Mouse (Mus musculus) CD4-positive helper T cell, adult 2 months (primary cell): Measurements from ENCODE around the gene Cacfd1.
A peak's percentile ranks its signal among the peaks of the same experiment; 100 is the strongest.

ENCODE experiments used
- DNase-seq: peaks from one replicate; pipeline ENCODE4 v3.0.0-alpha.2; 2012; ENCODE audit warnings: low read depth, missing footprints, low spot score

Cacfd1 gene

GRCm38 (mm10) chr2:27009714-27010244 is at the start of gene Cacfd1:
Cacfd1 (plus strand) TSS chr2:27009926.
- peak; percentile 96 for DNase-seq

- no peak for DNase-seq
Measured at GRCm38 (mm10) chr2:26960756-26961155, 49.0 kb upstream of the Cacfd1 start.

GRCm38 (mm10) chr2:26963923-26964723 is 45.6 kb upstream of the Cacfd1 start, which contains the start of gene Rexo4:
Rexo4 (minus strand) TSS chr2:26964386.
- peak; percentile 95 for DNase-seq

- DNase-seq = no peak
Measured at GRCm38 (mm10) chr2:26964724-26965370, 44.9 kb upstream of the Cacfd1 start.

- no peak for DNase-seq
Measured at GRCm38 (mm10) chr2:26967262-26967661, 42.5 kb upstream of the Cacfd1 start.

- DNase-seq = no peak
Measured at GRCm38 (mm10) chr2:26973116-26973515, 36.6 kb upstream of the Cacfd1 start, which contains the start of gene Adamts13. Adamts13 (plus strand) TSS chr2:26973416.

GRCm38 (mm10) chr2:26973960-26974359 is 35.8 kb upstream of the Cacfd1 start:
- DNase-seq = no peak

GRCm38 (mm10) chr2:26980361-26980760 is 29.4 kb upstream of the Cacfd1 start:
- DNase-seq = no peak

- no peak for DNase-seq
Measured at GRCm38 (mm10) chr2:26984179-26984578, 25.5 kb upstream of the Cacfd1 start.

- no peak for DNase-seq
Measured at GRCm38 (mm10) chr2:26984640-26985039, 25.1 kb upstream of the Cacfd1 start.

- DNase-seq = no peak
Measured at GRCm38 (mm10) chr2:26993936-26994335, 15.8 kb upstream of the Cacfd1 start.

- DNase-seq = no peak
Measured at GRCm38 (mm10) chr2:26997498-26997897, 12.2 kb upstream of the Cacfd1 start.

GRCm38 (mm10) chr2:26997993-26998392 is 11.7 kb upstream of the Cacfd1 start:
- no peak for DNase-seq

GRCm38 (mm10) chr2:27006255-27006654 is 3.5 kb upstream of the Cacfd1 start:
- no peak for DNase-seq

- DNase-seq = no peak
Measured at GRCm38 (mm10) chr2:27007701-27008100, 2.0 kb upstream of the Cacfd1 start.

- peak; percentile 62 for DNase-seq
Measured at GRCm38 (mm10) chr2:27017802-27018201, 8.1 kb downstream of the Cacfd1 start.

- DNase-seq = no peak
Measured at GRCm38 (mm10) chr2:27019530-27019929, 9.8 kb downstream of the Cacfd1 start.

- no peak for DNase-seq
Measured at GRCm38 (mm10) chr2:27021103-27021502, 11.4 kb downstream of the Cacfd1 start.

- no peak for DNase-seq
Measured at GRCm38 (mm10) chr2:27022612-27023011, 12.9 kb downstream of the Cacfd1 start.

- no peak for DNase-seq
Measured at GRCm38 (mm10) chr2:27024136-27024535, 14.4 kb downstream of the Cacfd1 start.

- DNase-seq = peak; percentile 39
Measured at GRCm38 (mm10) chr2:27025545-27025944, 15.8 kb downstream of the Cacfd1 start.

- DNase-seq = no peak
Measured at GRCm38 (mm10) chr2:27026332-27026731, 16.6 kb downstream of the Cacfd1 start.
